Mouse (Mus musculus) CH12.LX (cell line): ENCODE measurements around the gene Duoxa2. TPM values are rescaled to one million over a fixed set of nuclear protein-coding genes. Genes with fewer than 3 reads are reported as not detected.
A peak's percentile ranks its signal among the peaks of the same experiment; 100 is the strongest.
"Not testable (repeated sequence)": the region's sequence is repeated elsewhere in the genome, so short reads cannot be mapped to it uniquely, and the experiment has no call there.

Experiments
- DNase-seq: peaks from one replicate; pipeline ENCODE4 v3.0.0-alpha.2; 2013; ENCODE audit errors: extremely low read depth
- H3K27ac ChIP-seq: 2 replicates; pipeline ENCODE4 v1.5.1; 2012; ENCODE audit warnings: low read depth, mild to moderate bottlenecking, control low read depth, moderate library complexity; ENCODE audit not compliant: insufficient read depth
- H3K27me3 ChIP-seq: replicated peaks from 2 replicates; pipeline ENCODE3; 2012; ENCODE audit warnings: inconsistent platforms
- H3K36me3 ChIP-seq, 2 experiments: replicated peaks in 1 of 2; 2 replicates each; pipeline versions ENCODE3 to v1.6.1; 2012; ENCODE audit warnings: inconsistent platforms in 1 of 2, low read length in 1 of 2, mild to moderate bottlenecking in 1 of 2, mixed read lengths in 1 of 2, moderate library complexity in 1 of 2; ENCODE audit not compliant: control insufficient read depth in 1 of 2, insufficient read depth in 1 of 2
- H3K4me1 ChIP-seq, 2 experiments: 2 replicates each; pipeline ENCODE4 v1.6.1; 2012; ENCODE audit warnings: inconsistent platforms in 1 of 2, moderate library complexity in 1 of 2; ENCODE audit not compliant: insufficient read depth in 2 of 2, control insufficient read depth in 1 of 2
- H3K4me2 ChIP-seq: 2 replicates; pipeline ENCODE4 v1.6.1; 2012; ENCODE audit warnings: low read depth, mild to moderate bottlenecking, control low read depth; ENCODE audit not compliant: poor library complexity, insufficient read depth, severe bottlenecking
- H3K4me3 ChIP-seq, 3 experiments: fragments of 150-350 bp in 1 of 3; sonication (generic) in 1 of 3; replicated peaks in 1 of 3; 2 replicates each; pipeline versions ENCODE3 to v1.5.1; 2011 to 2012; ENCODE audit warnings: low read depth in 2 of 3, low read length in 2 of 3, mild to moderate bottlenecking in 2 of 3, moderate library complexity in 2 of 3, control low read depth in 1 of 3, improper control_type of control experiment in 1 of 3, inconsistent platforms in 1 of 3, mixed read lengths in 1 of 3; ENCODE audit not compliant: poor library complexity in 1 of 3
- H3K79me2 ChIP-seq: replicated peaks from 2 replicates; pipeline ENCODE4 v1.6.1; 2012; ENCODE audit warnings: mild to moderate bottlenecking, moderate library complexity; ENCODE audit not compliant: control insufficient read depth, poor library complexity, insufficient read depth, severe bottlenecking; ENCODE audit errors: extremely low read depth
- H3K9ac ChIP-seq: 2 replicates; pipeline ENCODE4 v1.6.1; 2012; ENCODE audit warnings: low read depth, mild to moderate bottlenecking, control low read depth, moderate library complexity; ENCODE audit not compliant: insufficient read depth
- H3K9me3 ChIP-seq: replicated peaks from 2 replicates; pipeline ENCODE3; 2012; ENCODE audit warnings: low read length, inconsistent platforms, mixed read lengths
- BHLHE40 ChIP-seq: IDR thresholded peaks from 2 replicates; pipeline ENCODE4 v1.6.1; 2011; ENCODE audit warnings: mild to moderate bottlenecking, low read depth, low read length, improper control_type of control experiment
- GABPA ChIP-seq: IDR thresholded peaks from 2 replicates; pipeline ENCODE4 v1.6.1; 2012; ENCODE audit warnings: low read depth, low read length, improper control_type of control experiment, inconsistent platforms; ENCODE audit not compliant: insufficient replicate concordance
- HCFC1 ChIP-seq: IDR thresholded peaks from 2 replicates; pipeline ENCODE4 v1.6.1; 2012; ENCODE audit warnings: low read depth, mild to moderate bottlenecking, inconsistent platforms, low read length, improper control_type of control experiment
- MEF2A ChIP-seq: IDR thresholded peaks from 2 replicates; pipeline ENCODE4 v1.6.1; 2014; ENCODE audit warnings: low read depth, mild to moderate bottlenecking, inconsistent platforms, low read length, improper control_type of control experiment, borderline replicate concordance
- PAX5 ChIP-seq: IDR thresholded peaks from 2 replicates; pipeline ENCODE4 v1.6.1; 2012; ENCODE audit warnings: low read length, inconsistent platforms, mixed read lengths
- POLR2A ChIP-seq: IDR thresholded peaks from 2 replicates; pipeline ENCODE4 v1.6.1; 2011; ENCODE audit warnings: low read depth, mild to moderate bottlenecking, improper control_type of control experiment, low read length
- TBP ChIP-seq: conservative IDR thresholded peaks from 2 replicates; pipeline ENCODE4 v1.6.1; 2011; ENCODE audit warnings: low read depth, low read length, improper control_type of control experiment
- ZC3H11A ChIP-seq: IDR thresholded peaks from 2 replicates; pipeline ENCODE4 v1.6.1; 2012; ENCODE audit warnings: low read depth, mild to moderate bottlenecking, inconsistent platforms, low read length, improper control_type of control experiment
- ZKSCAN1 ChIP-seq: IDR thresholded peaks from 2 replicates; pipeline ENCODE4 v1.6.1; 2012; ENCODE audit warnings: low read depth, inconsistent platforms, low read length, improper control_type of control experiment, borderline replicate concordance
- dilution Hi-C: fragments of 300-500 bp; cut with MboI; formaldehyde crosslinking; loops from 2 replicates; pipeline ENCODE4 v1.14.3; 2020; ENCODE audit warnings: low sequenced_read_pairs; ENCODE audit not compliant: extremely low pct_unique_long_range_greater_than_20kb, extremely low pct_ligation_motif_present
- in situ Hi-C: fragments of 300-500 bp; cut with MboI; formaldehyde crosslinking; loops from 3 replicates; pipeline ENCODE4 v1.14.3; 2019; ENCODE audit warnings: low sequenced_read_pairs, low pct_ligation_motif_present, low pct_unique_long_range_greater_than_20kb, mixed read lengths
- polyA plus RNA-seq: library from polyadenylated mRNA; unstranded; fragments of >175 nt; gene quantifications from 2 replicates; pipeline ENCODE4 v1.2.1, GENCODE M21; 2012; ENCODE audit warnings: low read depth; ENCODE audit not compliant: insufficient read length
- total RNA-seq, 2 experiments: library from RNA; depleted of rRNA; stranded (reverse); fragments of 300-350 nt in 1 of 2; fragments of >200 nt in 1 of 2; gene quantifications; 2 replicates each; pipeline ENCODE4 v1.2.3; 2012 to 2014

Duoxa2 gene
- total and polyA plus RNA-seq, 3 experiments: not detected

DNA sequence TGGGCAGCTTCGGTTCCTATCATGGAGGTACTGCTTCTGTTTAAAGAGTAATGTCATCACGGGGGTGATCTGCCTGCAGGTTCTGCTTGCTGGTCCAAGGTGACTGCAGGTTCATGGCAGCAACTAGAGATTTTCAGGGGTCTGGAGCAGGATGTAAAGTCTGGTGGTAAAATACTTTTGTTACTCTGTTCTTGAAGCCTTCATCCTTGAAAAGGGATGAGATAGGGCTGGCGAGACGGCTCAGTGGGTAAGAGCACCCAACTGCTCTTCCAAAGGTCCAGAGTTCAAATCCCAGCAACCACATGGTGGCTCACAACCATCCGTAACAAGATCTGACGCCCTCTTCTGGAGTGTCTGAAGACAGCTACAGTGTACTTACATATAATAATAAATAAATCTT is 31.6 kb downstream of the Duoxa2 start:
- DNase-seq, H3K27ac ChIP-seq, H3K4me3 ChIP-seq, H3K9me3 ChIP-seq, H3K4me2 ChIP-seq, H3K27me3 ChIP-seq, dilution Hi-C loops, H3K79me2 ChIP-seq, H3K36me3 ChIP-seq, H3K9ac ChIP-seq, H3K4me1 ChIP-seq, in situ Hi-C loops: not testable (repeated sequence)
- peak; percentile 79 for TF ChIP-seq TBP

DNA sequence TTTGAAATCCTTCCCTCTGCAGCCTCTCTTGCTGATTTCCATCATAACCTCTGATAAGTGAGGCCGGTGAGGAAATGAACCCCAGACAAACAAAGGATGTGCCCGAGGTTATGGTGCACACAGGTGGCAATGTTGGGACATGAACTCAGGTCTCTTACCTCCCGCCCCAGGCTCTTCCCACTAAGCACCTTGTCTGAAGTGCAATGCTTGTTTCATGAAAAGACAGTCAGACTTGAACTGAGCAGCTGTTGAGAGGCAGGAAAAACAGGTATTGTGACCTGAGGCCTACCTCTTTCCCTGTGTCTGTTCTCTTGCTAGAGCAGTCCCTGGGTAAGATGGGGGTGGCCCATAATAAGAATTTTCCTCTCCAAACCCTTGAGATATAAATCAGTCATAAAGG is 33.5 kb downstream of the Duoxa2 start:
- Histone ChIP-seq H3K27me3 (no peaks in the 10 kb centered on the region), H3K79me2 (no peaks in the 10 kb centered on the region), H3K36me3 (no peaks in the 10 kb centered on the region), H3K4me1 (peaks cover 4 to 15% of the 10 kb centered on the region in 2 experiments; a peak in 3 of 4 replicates), H3K9me3 (no peaks in the 10 kb centered on the region)
- DNase-seq: no peak
- in situ Hi-C loops (no loop called here), dilution Hi-C loops (no loop called here)
- TF ChIP-seq TBP: no peak
- no peak for TF ChIP-seq HCFC1
- no peak for TF ChIP-seq PAX5
- no peak for TF ChIP-seq POLR2A
- TF ChIP-seq BHLHE40: no peak
- TF ChIP-seq GABPA: no peak
- TF ChIP-seq ZC3H11A: no peak
- TF ChIP-seq MEF2A: no peak
- TF ChIP-seq, all 38 proteins: peak for 0
- H3K4me3 ChIP-seq: no peak overlapping the region
- H3K9ac ChIP-seq: no peak overlapping the region
- H3K4me2 ChIP-seq: no peak overlapping the region
- H3K27ac ChIP-seq: no peak overlapping the region

DNA sequence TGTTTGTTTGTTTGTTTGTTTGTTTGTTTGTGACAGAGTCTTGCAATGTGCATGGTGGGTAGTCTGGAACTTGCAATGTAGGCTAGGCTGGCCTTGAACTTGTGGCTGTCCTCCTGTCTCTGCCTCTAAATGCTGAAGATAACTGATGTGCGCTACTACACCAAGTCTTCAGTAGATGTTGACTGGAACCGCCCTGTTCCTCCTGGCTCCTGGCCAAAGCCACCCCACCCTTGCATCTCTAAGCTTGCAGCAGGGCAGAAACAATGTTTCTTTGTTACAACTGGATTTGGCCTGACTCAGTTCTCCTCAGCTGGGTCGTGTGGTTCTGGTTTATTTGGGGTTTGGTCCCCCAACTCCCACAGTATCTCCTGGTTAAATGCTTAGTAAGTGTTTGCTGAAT is 35.5 kb downstream of the Duoxa2 start:
- Histone ChIP-seq H3K9ac (no peak overlapping the region), H3K36me3 (no peaks in the 10 kb centered on the region), H3K4me2 (no peak overlapping the region), H3K9me3 (no peaks in the 10 kb centered on the region), H3K27me3 (no peaks in the 10 kb centered on the region), H3K4me1 (peaks cover 4 to 15% of the 10 kb centered on the region in 2 experiments; a peak in 3 of 4 replicates), H3K4me3 (no peak overlapping the region), H3K27ac (no peak overlapping the region), H3K79me2 (no peaks in the 10 kb centered on the region)
- in situ Hi-C loops (no loop called here), dilution Hi-C loops (no loop called here)
- no peak for DNase-seq
- TF ChIP-seq ZKSCAN1: no peak
